Mouse (Mus musculus) C2C12 (cell line): ENCODE results near the gene Alox5. TPM values are rescaled to one million over a fixed set of nuclear protein-coding genes. Genes with fewer than 3 reads are reported as not detected.

Experiments
- H3K27me3 ChIP-seq: one replicate; pipeline ENCODE4 v1.6.1; 2011; ENCODE audit not compliant: control insufficient read depth, insufficient read depth, insufficient read length
- H3K36me3 ChIP-seq: one replicate; pipeline ENCODE4 v1.6.1; 2011; ENCODE audit not compliant: control insufficient read depth, insufficient read depth
- H3K4me3 ChIP-seq: one replicate; pipeline ENCODE4 v1.5.1; 2011; ENCODE audit warnings: mild to moderate bottlenecking, control low read depth; ENCODE audit not compliant: poor library complexity, insufficient read depth, severe bottlenecking
- H3K79me2 ChIP-seq: one replicate; pipeline ENCODE4 v1.6.1; 2011; ENCODE audit not compliant: control insufficient read depth, insufficient read depth
- H3K79me3 ChIP-seq: one replicate; pipeline ENCODE4 v1.6.1; 2011; ENCODE audit warnings: low read depth, control low read depth
- H3ac ChIP-seq: one replicate; pipeline ENCODE3; 2011; ENCODE audit warnings: low read depth; ENCODE audit not compliant: control insufficient read depth, insufficient read length
- CEBPB ChIP-seq: IDR thresholded peaks from one replicate; pipeline ENCODE4 v1.6.1; 2011; ENCODE audit warnings: low read depth, mild to moderate bottlenecking, control low read depth, moderate library complexity
- CTCF ChIP-seq: IDR thresholded peaks from one replicate; pipeline ENCODE4 v1.5.1; 2011; ENCODE audit not compliant: control insufficient read depth, insufficient read depth, insufficient read length
- FOSL1 ChIP-seq: IDR thresholded peaks from one replicate; pipeline ENCODE4 v1.8.0; 2011; ENCODE audit warnings: mild to moderate bottlenecking, low read length; ENCODE audit not compliant: poor library complexity, insufficient read depth, severe bottlenecking
- MAX ChIP-seq: IDR thresholded peaks from one replicate; pipeline ENCODE4 v1.6.1; 2011; ENCODE audit warnings: mild to moderate bottlenecking, control low read depth
- MYOD1 ChIP-seq: IDR thresholded peaks from one replicate; pipeline ENCODE4 v1.6.1; 2011; ENCODE audit warnings: low read depth; ENCODE audit not compliant: control insufficient read depth, insufficient read length
- MYOG ChIP-seq: IDR thresholded peaks from one replicate; pipeline ENCODE4 v1.6.1; 2011; ENCODE audit not compliant: control insufficient read depth, insufficient read length; ENCODE audit errors: extremely low read depth
- USF1 ChIP-seq: IDR thresholded peaks from one replicate; pipeline ENCODE4 v1.6.1; 2011; ENCODE audit warnings: low read depth, mild to moderate bottlenecking, control low read depth, moderate library complexity
- polyA plus RNA-seq: library from polyadenylated mRNA; unstranded; fragments of >200 nt; fragmentation: generic; extraction: Trizol; gene quantifications from one replicate; pipeline ENCODE4 v1.2.1, GENCODE M21; 2012; ENCODE audit warnings: missing spikeins

The Alox5 gene
- polyA plus RNA-seq, 1 experiment = 7.1 TPM

DNA sequence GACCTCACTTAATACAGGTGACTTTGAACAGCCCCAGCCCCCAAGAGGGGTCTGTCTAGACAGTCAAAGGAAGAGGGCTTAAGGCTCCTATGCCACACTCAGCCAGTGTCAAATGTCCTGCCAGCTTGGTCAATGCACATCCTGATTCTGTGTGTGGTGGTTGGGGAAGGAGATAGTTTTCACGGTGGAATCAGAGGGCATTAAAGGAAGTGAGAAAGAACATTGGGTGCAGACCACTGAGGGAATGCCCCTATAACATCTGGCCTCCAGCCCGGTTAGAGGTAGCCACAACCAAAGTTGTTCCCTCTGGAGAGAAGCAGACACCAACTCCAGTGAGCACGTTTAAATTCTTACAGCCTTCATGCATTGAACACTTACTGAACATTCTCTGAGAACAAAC lies 33.4 kb downstream of the Alox5 start:
- H3ac ChIP-seq = no peak overlapping the region
- no peaks in the 10 kb centered on the region for H3K27me3 ChIP-seq
- no peaks in the 10 kb centered on the region for H3K79me3 ChIP-seq
- H3K4me3 ChIP-seq = no peak overlapping the region
- TF ChIP-seq USF1 = no peak
- TF ChIP-seq CEBPB = no peak
- TF ChIP-seq MAX = no peak
- TF ChIP-seq MYOG = no peak
- TF ChIP-seq FOSL1 = no peak
- no peak for TF ChIP-seq MYOD1
- no peak for TF ChIP-seq CTCF
- no peaks in the 10 kb centered on the region for H3K36me3 ChIP-seq
- no peaks in the 10 kb centered on the region for H3K79me2 ChIP-seq

DNA sequence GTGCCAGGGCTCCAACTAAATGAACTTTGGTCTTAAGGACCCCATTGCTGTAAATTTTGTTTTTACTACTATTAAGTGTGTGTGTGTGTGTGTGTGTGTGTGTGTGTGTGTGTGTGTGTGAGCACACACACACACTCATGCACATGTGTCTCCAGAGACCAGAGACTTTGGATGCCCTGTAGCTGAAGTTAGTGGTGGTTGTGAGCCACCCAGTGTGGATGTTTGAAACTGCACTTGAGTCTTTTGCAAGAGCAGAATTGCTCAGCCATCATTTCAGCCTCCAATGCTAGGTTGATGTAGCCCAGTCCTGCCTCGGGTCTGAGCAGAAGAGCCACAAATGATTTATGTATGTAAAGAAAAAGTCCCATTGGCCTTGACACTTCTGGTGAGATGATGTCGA lies 37.3 kb downstream of the Alox5 start:
- Histone ChIP-seq H3K4me3 (no peak overlapping the region), H3ac (no peak overlapping the region), H3K27me3 (no peaks in the 10 kb centered on the region), H3K36me3 (no peaks in the 10 kb centered on the region), H3K79me2 (no peaks in the 10 kb centered on the region), H3K79me3 (no peaks in the 10 kb centered on the region)
- TF ChIP-seq CTCF (peak; percentile 8), FOSL1 (no peak)

GRCm38 (mm10) chr6:116422991-116423390 lies 38.0 kb downstream of the Alox5 start:
- Histone ChIP-seq H3K4me3 (no peak overlapping the region), H3K79me3 (no peaks in the 10 kb centered on the region)
- TF ChIP-seq MYOD1 (no peak), MYOG (no peak), USF1 (no peak), CEBPB (no peak), FOSL1 (no peak)

DNA sequence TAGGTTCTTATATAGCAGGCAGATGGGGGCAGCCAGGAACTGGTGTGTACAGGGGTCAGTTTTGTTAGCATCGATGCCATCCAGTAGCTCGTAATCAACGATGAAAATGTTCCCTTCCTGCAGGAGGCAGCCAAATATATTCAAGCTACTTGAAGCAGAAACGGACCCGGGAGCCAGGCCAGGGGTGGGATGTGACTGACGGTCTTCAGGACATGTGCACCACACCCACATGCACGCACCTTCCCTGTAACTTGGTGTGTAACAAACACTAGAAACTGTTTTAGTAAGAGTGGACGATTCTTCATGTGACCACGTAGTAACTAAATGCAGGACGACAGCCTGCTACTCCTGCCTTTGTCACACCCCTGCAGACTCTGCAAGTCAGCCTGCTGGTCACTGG lies 40.7 kb downstream of the Alox5 start:
- Histone ChIP-seq H3K36me3 (no peaks in the 10 kb centered on the region), H3K4me3 (no peak overlapping the region), H3K79me2 (no peaks in the 10 kb centered on the region), H3ac (no peak overlapping the region), H3K79me3 (no peaks in the 10 kb centered on the region), H3K27me3 (no peaks in the 10 kb centered on the region)
- TF ChIP-seq USF1 = no peak
- no peak for TF ChIP-seq MYOD1
- TF ChIP-seq CTCF = no peak
- TF ChIP-seq FOSL1 = no peak
- no peak for TF ChIP-seq MYOG
- no peak for TF ChIP-seq CEBPB
- TF ChIP-seq MAX = no peak

More at GRCm38 (mm10) chr6:116422991-116423390, 38.0 kb downstream of the Alox5 start:
- Histone ChIP-seq H3K36me3 (no peaks in the 10 kb centered on the region), H3K79me2 (no peaks in the 10 kb centered on the region), H3K27me3 (no peaks in the 10 kb centered on the region), H3ac (no peak overlapping the region)

GRCm38 (mm10) chr6:116419699-116420098 lies 41.3 kb downstream of the Alox5 start:
- no peak for TF ChIP-seq MYOD1
- no peak for TF ChIP-seq MAX
- H3K79me2 ChIP-seq = no peaks in the 10 kb centered on the region
- H3K36me3 ChIP-seq = no peaks in the 10 kb centered on the region
- no peaks in the 10 kb centered on the region for H3K27me3 ChIP-seq
- H3K4me3 ChIP-seq = no peak overlapping the region
- no peaks in the 10 kb centered on the region for H3K79me3 ChIP-seq
- H3ac ChIP-seq = no peak overlapping the region

GRCm38 (mm10) chr6:116418487-116418886 lies 42.5 kb downstream of the Alox5 start:
- Histone ChIP-seq H3K27me3 (no peaks in the 10 kb centered on the region), H3K4me3 (no peak overlapping the region)
- TF ChIP-seq FOSL1 (no peak), CEBPB (no peak), MAX (no peak), USF1 (no peak), MYOD1 (no peak), MYOG (no peak), CTCF (no peak)

More at GRCm38 (mm10) chr6:116418487-116418886, 42.5 kb downstream of the Alox5 start:
- no peak overlapping the region for H3ac ChIP-seq
- no peaks in the 10 kb centered on the region for H3K79me3 ChIP-seq
- no peaks in the 10 kb centered on the region for H3K79me2 ChIP-seq
- no peaks in the 10 kb centered on the region for H3K36me3 ChIP-seq
